Mouse (Mus musculus): ENCODE results near the gene Smyd3. TPM values are rescaled to one million over a fixed set of nuclear protein-coding genes. Genes with fewer than 3 reads are reported as not detected.

Smyd3 gene
- total and polyA plus RNA-seq, 2 experiments, result 1.4 to 7.0 TPM

DNA sequence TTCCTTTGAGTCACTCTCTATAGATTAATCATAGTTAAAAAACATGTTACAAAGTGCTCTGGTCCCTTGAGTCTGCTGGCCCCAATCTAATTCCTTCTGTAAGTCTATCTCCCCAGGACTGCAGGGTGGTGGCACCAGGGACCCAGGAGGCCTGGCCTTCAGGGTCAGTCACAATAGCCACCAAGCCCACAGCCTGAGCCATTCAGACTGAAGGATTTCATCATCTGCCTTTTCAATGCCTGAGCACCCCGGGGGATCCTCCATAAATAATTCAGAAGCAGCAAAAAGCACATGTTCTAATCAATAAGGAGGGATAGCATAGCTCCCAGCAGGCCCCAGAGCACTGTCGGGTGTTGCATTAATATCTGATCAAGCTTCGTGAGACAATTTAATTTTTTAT lies 263.3 kb downstream of the Smyd3 start:
- WGBS, result 88% methylated on average over 3 of the region's 3 CpGs
- no peak overlapping the region for H3K9ac ChIP-seq (ENCODE audit: low read depth, low read length)
- no peak for DNase-seq (ENCODE audit: extremely low read depth, low read depth, low spot score)
- H3K4me1 ChIP-seq (ENCODE audit: control insufficient read depth, insufficient read depth, low read length), result no peaks in the 10 kb centered on the region
- no peaks in the 10 kb centered on the region for H3K36me3 ChIP-seq (ENCODE audit: control insufficient read depth, insufficient read depth, low read length)
- no peaks in the 10 kb centered on the region for H3K79me2 ChIP-seq (ENCODE audit: control insufficient read depth, insufficient read depth, low read length)
- TF ChIP-seq POLR2A (IDR thresholded peaks at IDR 0.05; ENCODE audit: extremely low read depth, insufficient read depth, low read length), result no peak
- TF ChIP-seq CTCF (IDR thresholded peaks at IDR 0.05; ENCODE audit: low read depth, low read length), result no peak
- H3K27me3 ChIP-seq (ENCODE audit: control insufficient read depth, insufficient read depth, low read length), result no peaks in the 10 kb centered on the region
- H3K27ac ChIP-seq (replicated peaks; ENCODE audit: insufficient read depth, low read depth, low read length), result no peak overlapping the region
- no peak overlapping the region for H3K4me3 ChIP-seq (ENCODE audit: insufficient read depth, low read depth, low read length)

DNA sequence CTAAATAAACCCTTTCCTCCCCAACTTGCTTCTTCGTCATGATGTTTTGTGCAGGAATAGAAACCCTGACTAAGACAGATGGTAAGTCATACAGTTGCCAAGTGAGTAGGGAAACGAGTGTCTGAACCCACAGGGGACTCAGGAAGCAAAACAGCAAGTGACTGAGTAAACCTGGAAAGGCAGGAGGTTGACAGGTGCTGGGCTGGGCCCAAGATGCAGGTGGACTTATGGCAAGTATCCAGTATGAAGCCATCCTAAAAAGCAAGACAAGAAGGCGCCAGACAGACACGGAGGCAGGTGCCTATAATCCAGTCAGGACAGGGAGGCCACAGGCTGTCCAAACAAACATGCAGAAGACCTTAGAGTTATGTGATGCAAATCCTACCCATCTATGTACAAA lies 265.2 kb downstream of the Smyd3 start:
- Histone ChIP-seq H3K9ac (ENCODE audit: low read depth, low read length) (no peak overlapping the region), H3K36me3 (ENCODE audit: control insufficient read depth, insufficient read depth, low read length) (no peaks in the 10 kb centered on the region), H3K4me3 (ENCODE audit: insufficient read depth, low read depth, low read length) (no peak overlapping the region), H3K27ac (replicated peaks; ENCODE audit: insufficient read depth, low read depth, low read length) (no peak overlapping the region), H3K4me1 (ENCODE audit: control insufficient read depth, insufficient read depth, low read length) (no peaks in the 10 kb centered on the region), H3K79me2 (ENCODE audit: control insufficient read depth, insufficient read depth, low read length) (no peaks in the 10 kb centered on the region), H3K27me3 (ENCODE audit: control insufficient read depth, insufficient read depth, low read length) (no peaks in the 10 kb centered on the region)
- WGBS, result 90% methylated on average over 4 of the region's 4 CpGs
- no peak for TF ChIP-seq POLR2A (IDR thresholded peaks at IDR 0.05; ENCODE audit: extremely low read depth, insufficient read depth, low read length)
- no peak for TF ChIP-seq CTCF (IDR thresholded peaks at IDR 0.05; ENCODE audit: low read depth, low read length)
- DNase-seq (ENCODE audit: extremely low read depth, low read depth, low spot score), result no peak

DNA sequence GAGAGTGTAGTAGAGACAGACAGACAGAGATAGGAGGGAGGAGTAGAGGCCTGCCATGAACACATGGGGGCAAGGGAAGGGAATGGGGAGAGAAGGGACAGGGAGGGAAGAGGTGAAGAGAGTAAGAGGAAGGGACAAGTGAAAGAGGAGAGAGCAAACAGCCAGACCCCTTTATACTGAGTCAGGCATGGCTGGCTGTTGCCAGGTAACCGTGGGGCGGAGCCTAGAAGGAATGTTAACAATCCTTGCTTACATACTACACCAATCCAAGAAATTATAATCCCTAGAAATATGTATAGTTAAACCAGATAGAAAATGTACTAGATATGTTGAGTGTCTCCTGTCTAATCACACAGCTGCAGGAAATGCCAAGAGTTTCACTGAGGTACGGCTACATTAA lies 267.5 kb downstream of the Smyd3 start:
- TF ChIP-seq POLR2A (IDR thresholded peaks at IDR 0.05; ENCODE audit: extremely low read depth, insufficient read depth, low read length) (no peak), CTCF (IDR thresholded peaks at IDR 0.05; ENCODE audit: low read depth, low read length) (no peak)

DNA sequence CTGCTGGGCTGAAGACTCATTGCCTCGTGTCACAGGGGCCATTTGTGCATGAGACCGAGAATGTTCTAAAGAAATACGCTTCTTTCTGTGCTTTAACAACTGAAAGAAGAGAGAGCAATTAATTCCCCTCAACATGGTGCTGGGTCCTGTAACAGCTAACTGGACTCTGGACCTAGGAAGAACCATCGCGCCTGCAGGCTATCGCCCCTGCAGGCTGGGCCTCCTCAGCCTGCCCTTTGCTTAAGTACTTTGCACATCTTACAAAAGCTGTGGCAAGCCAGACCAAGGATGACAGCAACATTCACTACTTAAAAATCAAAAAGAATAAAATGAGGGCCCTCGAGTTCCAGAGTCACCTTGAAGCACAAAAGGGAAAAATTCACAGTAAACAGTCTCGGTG lies 274.3 kb downstream of the Smyd3 start:
- Histone ChIP-seq H3K79me2 (ENCODE audit: control insufficient read depth, insufficient read depth, low read length) (no peaks in the 10 kb centered on the region), H3K4me1 (ENCODE audit: control insufficient read depth, insufficient read depth, low read length) (no peaks in the 10 kb centered on the region), H3K4me3 (ENCODE audit: insufficient read depth, low read depth, low read length) (no peak overlapping the region), H3K9ac (ENCODE audit: low read depth, low read length) (no peak overlapping the region), H3K36me3 (ENCODE audit: control insufficient read depth, insufficient read depth, low read length) (no peaks in the 10 kb centered on the region), H3K27me3 (ENCODE audit: control insufficient read depth, insufficient read depth, low read length) (no peaks in the 10 kb centered on the region), H3K27ac (replicated peaks; ENCODE audit: insufficient read depth, low read depth, low read length) (no peak overlapping the region)
- TF ChIP-seq CTCF (IDR thresholded peaks at IDR 0.05; ENCODE audit: low read depth, low read length) (no peak), POLR2A (IDR thresholded peaks at IDR 0.05; ENCODE audit: extremely low read depth, insufficient read depth, low read length) (no peak)
- 88% methylated on average over 8 of the region's 8 CpGs for WGBS
- DNase-seq (ENCODE audit: extremely low read depth, low read depth, low spot score), result no peak

More for the DNA sequence above, 267.5 kb downstream of the Smyd3 start:
- H3K4me1 ChIP-seq (ENCODE audit: control insufficient read depth, insufficient read depth, low read length), result no peaks in the 10 kb centered on the region
- H3K79me2 ChIP-seq (ENCODE audit: control insufficient read depth, insufficient read depth, low read length), result no peaks in the 10 kb centered on the region
- DNase-seq (ENCODE audit: extremely low read depth, low read depth, low spot score), result no peak
- H3K27ac ChIP-seq (replicated peaks; ENCODE audit: insufficient read depth, low read depth, low read length), result no peak overlapping the region
- no peaks in the 10 kb centered on the region for H3K27me3 ChIP-seq (ENCODE audit: control insufficient read depth, insufficient read depth, low read length)
- no peaks in the 10 kb centered on the region for H3K36me3 ChIP-seq (ENCODE audit: control insufficient read depth, insufficient read depth, low read length)
- WGBS, result 96% methylated on average over 3 of the region's 3 CpGs
- H3K4me3 ChIP-seq (ENCODE audit: insufficient read depth, low read depth, low read length), result no peak overlapping the region
- H3K9ac ChIP-seq (ENCODE audit: low read depth, low read length), result no peak overlapping the region

DNA sequence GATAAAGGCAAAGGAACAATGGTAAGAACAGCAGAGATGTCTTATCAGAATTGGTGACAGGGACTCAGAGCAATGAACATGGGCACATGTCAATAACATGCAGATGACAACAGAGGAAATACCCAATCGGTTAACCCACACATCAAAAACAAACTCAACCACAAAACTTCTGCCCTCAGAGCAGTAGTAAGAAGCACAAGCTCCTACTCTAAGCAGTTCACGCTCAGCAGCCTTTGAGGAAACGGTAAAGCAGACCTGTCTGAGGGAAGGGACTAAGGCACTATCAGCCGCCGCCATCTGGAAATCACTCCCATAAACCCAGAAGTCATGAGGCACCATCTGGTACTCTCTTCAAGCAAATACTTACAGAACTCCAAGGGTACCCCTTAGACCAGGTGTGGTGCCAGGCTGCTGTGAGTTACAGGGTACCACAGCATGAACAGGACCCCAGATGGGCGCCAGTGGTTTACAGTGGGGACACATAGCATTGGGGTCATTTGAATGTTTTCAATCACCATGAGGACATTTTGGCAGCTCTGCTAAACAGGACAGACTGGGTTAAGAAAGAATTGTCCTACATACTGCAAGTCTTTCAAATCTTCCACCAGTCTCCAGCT lies 277.1 kb downstream of the Smyd3 start:
- DNase-seq (ENCODE audit: extremely low read depth, low read depth, low spot score), result no peak
- Histone ChIP-seq H3K4me1 (ENCODE audit: control insufficient read depth, insufficient read depth, low read length) (no peaks in the 10 kb centered on the region), H3K27me3 (ENCODE audit: control insufficient read depth, insufficient read depth, low read length) (no peaks in the 10 kb centered on the region), H3K79me2 (ENCODE audit: control insufficient read depth, insufficient read depth, low read length) (no peaks in the 10 kb centered on the region), H3K9ac (ENCODE audit: low read depth, low read length) (no peak overlapping the region), H3K36me3 (ENCODE audit: control insufficient read depth, insufficient read depth, low read length) (no peaks in the 10 kb centered on the region), H3K4me3 (ENCODE audit: insufficient read depth, low read depth, low read length) (no peak overlapping the region), H3K27ac (replicated peaks; ENCODE audit: insufficient read depth, low read depth, low read length) (no peak overlapping the region)
- WGBS, result 91% methylated on average over 6 of the region's 6 CpGs
- TF ChIP-seq POLR2A (IDR thresholded peaks at IDR 0.05; ENCODE audit: extremely low read depth, insufficient read depth, low read length) (no peak), CTCF (IDR thresholded peaks at IDR 0.05; ENCODE audit: low read depth, low read length) (no peak)

DNA sequence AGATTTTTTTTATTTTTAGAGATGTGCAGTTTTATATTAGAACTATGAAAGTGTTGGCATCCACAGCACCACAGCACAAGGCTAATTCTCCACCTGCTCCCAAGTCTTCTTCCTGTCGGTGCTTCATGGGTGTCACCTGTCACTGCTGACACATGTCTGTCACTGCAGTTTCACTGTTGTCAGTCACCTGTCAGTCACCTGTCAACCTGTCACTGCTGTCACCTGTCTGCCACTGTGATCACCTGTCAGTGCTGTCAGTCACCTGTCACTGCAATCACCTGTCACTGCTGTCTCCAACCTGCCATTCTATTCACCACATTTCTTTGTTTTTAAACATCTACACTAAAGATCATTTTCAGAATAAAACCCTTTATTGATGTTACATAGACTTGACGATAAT lies 279.2 kb downstream of the Smyd3 start:
- no peaks in the 10 kb centered on the region for H3K4me1 ChIP-seq (ENCODE audit: control insufficient read depth, insufficient read depth, low read length)
- no peaks in the 10 kb centered on the region for H3K27me3 ChIP-seq (ENCODE audit: control insufficient read depth, insufficient read depth, low read length)
- H3K79me2 ChIP-seq (ENCODE audit: control insufficient read depth, insufficient read depth, low read length), result no peaks in the 10 kb centered on the region
- no peaks in the 10 kb centered on the region for H3K36me3 ChIP-seq (ENCODE audit: control insufficient read depth, insufficient read depth, low read length)
- WGBS, result 81% methylated on average over 2 of the region's 2 CpGs
- TF ChIP-seq POLR2A (IDR thresholded peaks at IDR 0.05; ENCODE audit: extremely low read depth, insufficient read depth, low read length) (no peak), CTCF (IDR thresholded peaks at IDR 0.05; ENCODE audit: low read depth, low read length) (no peak)
- DNase-seq (ENCODE audit: extremely low read depth, low read depth, low spot score), result no peak
- no peak overlapping the region for H3K4me3 ChIP-seq (ENCODE audit: insufficient read depth, low read depth, low read length)
- H3K27ac ChIP-seq (replicated peaks; ENCODE audit: insufficient read depth, low read depth, low read length), result no peak overlapping the region
- no peak overlapping the region for H3K9ac ChIP-seq (ENCODE audit: low read depth, low read length)

Measured in liver, adult 2 months (tissue).